Mouse (Mus musculus): ENCODE measurements around the gene Pkm.

Pkm gene

GRCm38 (mm10) chr9:59666813-59667212 is 10.6 kb downstream of the Pkm start:
- no peak for DNase-seq

- DNase-seq: no peak
These were observed 11.1 kb downstream of the Pkm start for GRCm38 (mm10) chr9:59667250-59667649.

GRCm38 (mm10) chr9:59667904-59668303 is 11.7 kb downstream of the Pkm start:
- DNase-seq: no peak

GRCm38 (mm10) chr9:59668473-59668872 is 12.3 kb downstream of the Pkm start:
- DNase-seq: no peak

GRCm38 (mm10) chr9:59669172-59669571 is 13.0 kb downstream of the Pkm start:
- no peak for DNase-seq

GRCm38 (mm10) chr9:59672195-59672894 is 16.2 kb downstream of the Pkm start:
- DNase-seq: peak; percentile 76

GRCm38 (mm10) chr9:59673427-59673826 is 17.3 kb downstream of the Pkm start:
- DNase-seq: no peak

- DNase-seq: peak; percentile 46
These were observed 19.4 kb downstream of the Pkm start for GRCm38 (mm10) chr9:59675598-59675997.

GRCm38 (mm10) chr9:59678313-59678712 is 22.1 kb downstream of the Pkm start:
- DNase-seq: peak; percentile 70

- peak; percentile 78 for DNase-seq
These were observed 23.7 kb downstream of the Pkm start, which contains the start of gene Gramd2 for GRCm38 (mm10) chr9:59679678-59680533. Gramd2 (plus strand) TSS chr9:59680144.

GRCm38 (mm10) chr9:59680534-59680875 is 24.3 kb downstream of the Pkm start:
- no peak for DNase-seq

- no peak for DNase-seq
These were observed 27.9 kb downstream of the Pkm start for GRCm38 (mm10) chr9:59684020-59684419.

GRCm38 (mm10) chr9:59687416-59688046 is 31.4 kb downstream of the Pkm start:
- DNase-seq: no peak

- DNase-seq: peak; percentile 72
These were observed 35.5 kb downstream of the Pkm start for GRCm38 (mm10) chr9:59691635-59692094.

GRCm38 (mm10) chr9:59692145-59692544 is 36.0 kb downstream of the Pkm start:
- peak; percentile 69 for DNase-seq

- no peak for DNase-seq
These were observed 38.6 kb downstream of the Pkm start for GRCm38 (mm10) chr9:59694571-59695450.

GRCm38 (mm10) chr9:59695451-59695813 is 39.3 kb downstream of the Pkm start:
- no peak for DNase-seq

GRCm38 (mm10) chr9:59696381-59696780 is 40.2 kb downstream of the Pkm start:
- no peak for DNase-seq

GRCm38 (mm10) chr9:59701094-59701493 is 44.9 kb downstream of the Pkm start:
- DNase-seq: no peak

GRCm38 (mm10) chr9:59703099-59703498 is 46.9 kb downstream of the Pkm start:
- no peak for DNase-seq

- DNase-seq: no peak
These were observed 51.0 kb downstream of the Pkm start for GRCm38 (mm10) chr9:59706850-59707825.
